Mouse (Mus musculus): Measurements from ENCODE around the gene Nr6a1. TPM values are rescaled to one million over a fixed set of nuclear protein-coding genes. Genes with fewer than 3 reads are reported as not detected.

Nr6a1 gene
- 5.8 and 11.9 TPM in 2 replicates for polyA plus RNA-seq (2016; fragmentation: Nextera tagmentation; extraction: Ambion mirVana)

DNA sequence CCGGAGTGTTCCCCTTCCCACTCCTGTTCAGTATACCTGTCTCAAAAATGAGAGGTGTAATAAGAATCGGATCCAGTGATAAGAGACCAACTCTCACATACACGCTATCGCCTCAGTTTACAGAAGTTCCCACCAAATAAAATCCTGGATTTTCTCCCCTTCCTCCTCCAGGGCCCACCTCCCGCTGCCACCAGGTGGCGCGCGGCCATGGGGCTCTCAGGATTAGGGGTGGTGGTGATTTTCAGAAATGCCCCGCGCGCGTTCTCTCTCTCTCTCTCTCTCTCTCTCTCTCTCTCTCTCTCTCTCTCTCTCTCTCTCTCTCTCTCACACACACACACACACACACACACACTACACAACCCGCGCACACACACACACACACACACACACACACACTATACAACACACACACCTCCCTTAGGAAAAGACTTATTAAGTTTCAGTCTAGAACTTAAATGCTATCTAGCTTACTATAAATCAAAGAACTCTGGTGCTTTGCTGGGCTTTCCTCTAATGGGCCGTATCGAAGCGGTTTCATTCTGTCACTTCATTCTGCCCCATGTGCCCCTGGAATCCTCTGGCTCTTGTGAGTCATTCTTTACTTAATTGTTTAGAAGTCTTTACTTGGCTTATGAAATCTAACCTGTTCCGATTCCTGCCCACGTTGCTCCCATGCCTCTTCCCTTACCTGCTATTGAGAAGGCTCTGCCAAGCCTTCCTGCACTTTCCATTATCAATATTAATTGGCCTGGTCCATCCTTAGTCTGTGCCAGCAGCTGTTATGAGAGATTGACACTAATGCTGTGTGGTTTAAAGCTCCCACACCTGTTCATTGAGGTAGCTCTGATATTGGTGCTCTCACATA is at the start of gene Nr6a1:
Gene Nr6a1 (minus strand): TSS at position 574 of the 865 bp plus-strand sequence.
- no peaks in the 10 kb centered on the region for H3K9me3 ChIP-seq (replicated peaks)
- H3K36me3 ChIP-seq: no peaks in the 10 kb centered on the region
- DNase-seq (ENCODE audit: low spot score): peak; percentile 80
- 12% methylated on average over 19 of the region's 19 CpGs for WGBS
- H3K4me3 ChIP-seq: peak within 1 kb of the TSS; percentile 89
- H3K27ac ChIP-seq (replicated peaks): peak within 1 kb of the TSS; percentile 90
- peaks cover 51% of the 10 kb centered on the region for H3K4me1 ChIP-seq
- H3K27me3 ChIP-seq (ENCODE audit: low read depth, poor library complexity, severe bottlenecking): peaks cover 24% of the 10 kb centered on the region

- DNase-seq (ENCODE audit: low spot score): no peak
- H3K27ac ChIP-seq (replicated peaks): no peak overlapping the region
- no peaks in the 10 kb centered on the region for H3K9me3 ChIP-seq (replicated peaks)
- H3K4me3 ChIP-seq: no peak overlapping the region
- no peaks in the 10 kb centered on the region for H3K27me3 ChIP-seq (ENCODE audit: low read depth, poor library complexity, severe bottlenecking)
- H3K36me3 ChIP-seq: no peaks in the 10 kb centered on the region
- peaks cover 4% of the 10 kb centered on the region; the same call in 1 of the 2 replicates for H3K4me1 ChIP-seq
- WGBS: 84% methylated on average over 21 of the region's 21 CpGs
Observed at GRCm38 (mm10) chr2:38975941-38976805, 48.7 kb upstream of the Nr6a1 start.

GRCm38 (mm10) chr2:38975181-38975580 is 47.7 kb upstream of the Nr6a1 start:
- 86% methylated on average over 3 of the region's 3 CpGs for WGBS
- H3K4me1 ChIP-seq: peaks cover 4% of the 10 kb centered on the region; the same call in 1 of the 2 replicates
- no peaks in the 10 kb centered on the region for H3K9me3 ChIP-seq (replicated peaks)
- no peak overlapping the region for H3K4me3 ChIP-seq
- no peaks in the 10 kb centered on the region for H3K27me3 ChIP-seq (ENCODE audit: low read depth, poor library complexity, severe bottlenecking)
- DNase-seq (ENCODE audit: low spot score): no peak
- no peaks in the 10 kb centered on the region for H3K36me3 ChIP-seq
- H3K27ac ChIP-seq (replicated peaks): no peak overlapping the region

DNA sequence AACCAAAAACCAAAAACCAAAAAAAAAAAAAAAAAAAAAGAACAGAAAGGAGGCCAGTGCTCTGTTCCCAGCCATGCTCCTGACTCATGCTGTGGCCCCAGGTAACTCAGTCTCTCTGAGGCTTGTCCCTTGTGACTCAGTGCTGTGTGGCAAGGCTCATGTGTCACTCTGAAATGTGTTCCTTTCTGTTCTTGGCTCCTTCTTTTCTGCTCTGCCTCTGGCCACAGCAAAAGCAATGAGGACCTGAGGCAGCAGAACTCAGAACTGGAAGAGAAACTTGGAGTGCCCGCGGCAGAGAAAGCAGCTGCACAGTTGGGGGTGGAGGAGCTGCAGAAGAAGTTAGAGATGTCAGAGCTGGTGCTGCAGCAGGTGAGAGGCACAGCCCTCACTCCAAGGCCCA is 46.7 kb upstream of the Nr6a1 start:
- H3K27ac ChIP-seq (replicated peaks): no peak overlapping the region
- WGBS: 48% methylated on average over 2 of the region's 2 CpGs
- H3K4me3 ChIP-seq: no peak overlapping the region
- no peaks in the 10 kb centered on the region for H3K36me3 ChIP-seq
- H3K27me3 ChIP-seq (ENCODE audit: low read depth, poor library complexity, severe bottlenecking): no peaks in the 10 kb centered on the region
- H3K4me1 ChIP-seq: peaks cover 4% of the 10 kb centered on the region; the same call in 1 of the 2 replicates
- DNase-seq (ENCODE audit: low spot score): no peak
- H3K9me3 ChIP-seq (replicated peaks): no peaks in the 10 kb centered on the region

DNA sequence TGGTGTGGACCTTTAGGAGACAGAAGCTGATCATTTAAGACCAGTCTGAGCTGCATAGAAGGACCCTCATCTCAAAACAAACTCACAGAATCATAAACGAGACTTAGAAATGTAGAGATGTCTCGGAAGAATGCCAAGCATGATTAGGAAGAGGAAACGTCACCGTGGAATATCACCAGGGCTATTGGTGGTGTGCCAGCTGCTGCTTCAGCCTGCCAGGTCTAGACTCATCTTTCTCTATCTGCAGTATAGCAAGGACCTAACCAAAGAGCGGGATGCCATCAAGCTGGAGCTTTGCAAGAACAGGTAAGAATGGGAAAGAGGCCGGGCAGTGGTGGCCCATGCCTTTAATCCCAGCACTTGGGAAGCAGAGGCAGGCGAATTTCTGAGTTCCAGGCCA is 46.2 kb upstream of the Nr6a1 start:
- Histone ChIP-seq H3K27me3 (ENCODE audit: low read depth, poor library complexity, severe bottlenecking) (no peaks in the 10 kb centered on the region), H3K4me1 (peaks cover 4% of the 10 kb centered on the region; the same call in 1 of the 2 replicates), H3K27ac (replicated peaks) (no peak overlapping the region), H3K36me3 (no peaks in the 10 kb centered on the region), H3K4me3 (no peak overlapping the region), H3K9me3 (replicated peaks) (no peaks in the 10 kb centered on the region)
- WGBS: 92% methylated on average over 7 of the region's 7 CpGs
- DNase-seq (ENCODE audit: low spot score): no peak

DNA sequence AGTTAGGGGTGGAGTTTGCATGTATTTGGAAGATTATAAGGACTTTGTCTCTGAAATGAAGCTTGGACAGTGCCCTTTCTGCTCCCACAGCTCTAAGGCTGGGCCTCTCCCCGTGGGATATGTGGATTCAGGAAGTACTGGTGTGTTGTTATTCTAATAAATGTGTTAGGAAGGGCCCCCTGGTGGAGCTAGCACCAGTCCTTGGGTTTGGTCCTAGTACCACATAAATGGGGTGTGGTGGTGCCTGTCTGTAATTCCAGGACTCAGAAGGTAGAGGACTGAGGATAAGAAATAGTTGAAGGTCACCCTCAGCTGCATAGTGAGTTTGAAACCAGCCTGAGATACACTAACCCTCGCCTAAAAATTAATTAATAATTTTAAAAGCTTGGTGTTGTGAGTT is 45.7 kb upstream of the Nr6a1 start:
- H3K27ac ChIP-seq (replicated peaks): no peak overlapping the region
- peaks cover 4% of the 10 kb centered on the region; the same call in 1 of the 2 replicates for H3K4me1 ChIP-seq
- H3K36me3 ChIP-seq: no peaks in the 10 kb centered on the region
- no peaks in the 10 kb centered on the region for H3K9me3 ChIP-seq (replicated peaks)
- DNase-seq (ENCODE audit: low spot score): no peak
- 44% methylated on average over 2 of the region's 2 CpGs for WGBS
- H3K4me3 ChIP-seq: no peak overlapping the region
- H3K27me3 ChIP-seq (ENCODE audit: low read depth, poor library complexity, severe bottlenecking): no peaks in the 10 kb centered on the region

GRCm38 (mm10) chr2:38970057-38970456 is 42.6 kb upstream of the Nr6a1 start:
- no peak for DNase-seq (ENCODE audit: low spot score)
- Histone ChIP-seq H3K9me3 (replicated peaks) (no peaks in the 10 kb centered on the region), H3K27ac (replicated peaks) (no peak overlapping the region), H3K36me3 (no peaks in the 10 kb centered on the region), H3K4me3 (no peak overlapping the region), H3K4me1 (no peaks in the 10 kb centered on the region), H3K27me3 (ENCODE audit: low read depth, poor library complexity, severe bottlenecking) (no peaks in the 10 kb centered on the region)
- 86% methylated on average over 5 of the region's 5 CpGs for WGBS

DNA sequence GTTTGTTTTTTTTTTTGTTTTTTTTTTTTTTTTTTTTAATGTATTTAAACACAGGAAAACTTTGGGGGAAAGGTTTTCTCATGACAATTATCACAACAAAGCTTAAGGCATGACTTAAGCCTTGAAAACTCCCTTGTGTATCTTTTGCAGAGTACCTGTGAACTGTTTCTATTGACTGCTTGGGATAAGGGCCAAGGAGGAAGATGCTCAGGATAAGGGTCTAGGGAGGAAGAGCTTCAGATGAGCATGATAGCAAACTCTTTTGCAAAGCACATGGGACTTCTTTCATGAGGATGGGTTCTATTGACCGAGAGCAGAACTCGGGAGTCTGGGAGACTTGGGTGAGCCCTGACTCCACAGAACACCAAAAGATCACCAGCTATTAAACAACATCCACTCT is 42.2 kb upstream of the Nr6a1 start:
- H3K4me3 ChIP-seq: no peak overlapping the region
- WGBS: 84% methylated on average over 2 of the region's 2 CpGs
- H3K4me1 ChIP-seq: no peaks in the 10 kb centered on the region
- no peaks in the 10 kb centered on the region for H3K9me3 ChIP-seq (replicated peaks)
- H3K27ac ChIP-seq (replicated peaks): no peak overlapping the region
- no peaks in the 10 kb centered on the region for H3K27me3 ChIP-seq (ENCODE audit: low read depth, poor library complexity, severe bottlenecking)
- no peaks in the 10 kb centered on the region for H3K36me3 ChIP-seq
- no peak for DNase-seq (ENCODE audit: low spot score)

DNA sequence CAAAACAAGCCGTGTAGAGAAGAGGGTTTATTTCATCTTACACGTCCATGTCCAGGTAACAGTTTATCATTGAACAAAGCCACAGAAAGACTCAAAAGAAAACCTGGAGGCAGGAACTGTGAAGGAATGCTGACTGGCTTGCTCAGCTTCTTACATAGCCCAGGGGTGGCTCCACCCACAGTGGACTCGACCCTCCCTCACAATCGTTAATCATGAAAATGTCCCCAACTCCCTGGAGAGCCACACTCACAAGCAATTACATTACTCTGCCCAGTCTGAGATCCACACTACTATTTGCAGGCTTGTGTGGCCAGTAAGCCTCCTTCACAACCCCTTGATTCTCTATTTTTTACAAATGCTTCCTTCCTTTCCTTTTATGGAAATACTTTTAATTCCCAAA is 36.7 kb upstream of the Nr6a1 start:
- WGBS: 64% methylated on average over 4 of the region's 4 CpGs
- H3K27ac ChIP-seq (replicated peaks): no peak overlapping the region
- no peak for DNase-seq (ENCODE audit: low spot score)

GRCm38 (mm10) chr2:38957671-38958223 is 30.3 kb upstream of the Nr6a1 start:
- H3K4me1 ChIP-seq: peaks cover 4% of the 10 kb centered on the region; the same call in 1 of the 2 replicates
- H3K9me3 ChIP-seq (replicated peaks): no peaks in the 10 kb centered on the region
- DNase-seq (ENCODE audit: low spot score): no peak
- H3K4me3 ChIP-seq: no peak overlapping the region
- no peak overlapping the region for H3K27ac ChIP-seq (replicated peaks)
- 87% methylated on average over 5 of the region's 5 CpGs for WGBS
- H3K27me3 ChIP-seq (ENCODE audit: low read depth, poor library complexity, severe bottlenecking): no peaks in the 10 kb centered on the region
- no peaks in the 10 kb centered on the region for H3K36me3 ChIP-seq

More for the DNA sequence above, 36.7 kb upstream of the Nr6a1 start:
- peaks cover 4% of the 10 kb centered on the region; the same call in 1 of the 2 replicates for H3K4me1 ChIP-seq
- H3K4me3 ChIP-seq: no peak overlapping the region
- H3K27me3 ChIP-seq (ENCODE audit: low read depth, poor library complexity, severe bottlenecking): no peaks in the 10 kb centered on the region
- no peaks in the 10 kb centered on the region for H3K9me3 ChIP-seq (replicated peaks)
- no peaks in the 10 kb centered on the region for H3K36me3 ChIP-seq

DNA sequence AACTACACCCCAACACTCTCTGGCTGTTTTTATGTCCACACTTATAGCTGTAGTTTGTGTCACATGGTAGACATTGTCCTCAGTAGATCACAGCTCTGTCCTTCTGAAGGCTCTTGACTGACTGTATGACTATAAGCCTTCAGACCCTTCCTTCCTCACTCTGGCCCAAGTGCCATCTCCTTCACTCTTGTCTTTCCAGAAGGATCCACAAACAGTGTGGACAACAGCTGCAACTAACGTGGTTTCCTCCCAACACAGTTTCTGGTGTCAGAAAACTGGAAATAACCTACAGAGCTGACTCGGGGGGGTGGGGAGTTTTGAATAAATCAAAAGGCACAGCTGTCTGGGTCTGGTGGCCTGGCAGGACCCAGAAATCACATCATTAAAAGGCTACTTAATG is 28.6 kb upstream of the Nr6a1 start:
- Histone ChIP-seq H3K36me3 (no peaks in the 10 kb centered on the region), H3K27me3 (ENCODE audit: low read depth, poor library complexity, severe bottlenecking) (no peaks in the 10 kb centered on the region), H3K27ac (replicated peaks) (no peak overlapping the region), H3K4me1 (peaks cover 2% of the 10 kb centered on the region; the same call in 1 of the 2 replicates), H3K4me3 (no peak overlapping the region), H3K9me3 (replicated peaks) (no peaks in the 10 kb centered on the region)
- 89% methylated on average over 2 of the region's 2 CpGs for WGBS
- DNase-seq (ENCODE audit: low spot score): no peak

- 81% methylated on average over 5 of the region's 5 CpGs for WGBS
Observed at GRCm38 (mm10) chr2:38953152-38953883, 25.8 kb upstream of the Nr6a1 start.

More at GRCm38 (mm10) chr2:38953152-38953883, 25.8 kb upstream of the Nr6a1 start:
- no peaks in the 10 kb centered on the region for H3K27me3 ChIP-seq (ENCODE audit: low read depth, poor library complexity, severe bottlenecking)
- no peaks in the 10 kb centered on the region for H3K4me1 ChIP-seq
- no peak overlapping the region for H3K4me3 ChIP-seq
- no peaks in the 10 kb centered on the region for H3K36me3 ChIP-seq
- no peaks in the 10 kb centered on the region for H3K9me3 ChIP-seq (replicated peaks)
- no peak overlapping the region for H3K27ac ChIP-seq (replicated peaks)
- no peak for DNase-seq (ENCODE audit: low spot score)

Data from midbrain, embryonic 10.5 days (tissue).